Mouse (Mus musculus): ENCODE measurements around the gene Pcsk4.

DNA sequence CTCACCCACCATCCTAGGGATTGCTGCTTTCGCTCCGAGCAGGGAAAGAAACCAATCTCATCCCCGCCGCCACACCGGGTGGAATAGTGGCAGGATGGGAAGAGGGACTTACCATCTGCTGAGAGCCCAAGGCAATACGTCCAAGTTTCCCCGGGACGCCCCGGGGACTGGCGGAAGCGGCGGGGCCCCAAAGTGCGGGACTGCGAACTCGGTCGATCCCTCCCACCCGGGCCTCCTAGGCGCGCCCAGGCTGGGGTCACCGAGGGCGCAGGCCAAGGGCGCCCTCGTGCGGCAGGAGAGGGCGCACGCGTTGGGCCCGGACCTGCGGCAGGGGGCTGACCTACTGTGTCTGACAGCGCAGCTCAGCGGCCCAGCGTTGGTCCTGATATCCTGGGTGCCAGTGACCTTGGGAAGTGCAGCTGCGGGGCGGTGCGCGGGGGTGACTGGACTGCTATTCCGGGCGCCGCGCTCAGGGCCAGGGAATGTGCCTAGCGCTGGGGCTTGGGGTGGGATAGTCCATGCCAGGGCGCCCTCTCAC, 19.0 kb upstream of the Pcsk4 start, which contains the start of gene Adamtsl5:
- TF ChIP-seq TAL1 (IDR thresholded peaks at IDR 0.05; ENCODE audit: low read length) (no peak), GATA1 (IDR thresholded peaks at IDR 0.05; ENCODE audit: low read length) (no peak)

Data from erythroblast, embryonic 14.5 days (primary cell).